Mouse (Mus musculus) bone marrow, adult 2 months (tissue): ENCODE data around the gene Kcnip3.

Experiments used
- CTCF ChIP-seq: fragments of 200-500 bp; IDR thresholded peaks from 2 replicates; pipeline ENCODE4 v1.5.1; 2011; ENCODE audit warnings: low read length, control low read depth; ENCODE audit not compliant: control insufficient read depth, insufficient read depth
- POLR2A ChIP-seq: fragments of 200-500 bp; IDR thresholded peaks from 2 replicates; pipeline ENCODE4 v1.6.1; 2011; ENCODE audit warnings: low read depth, mild to moderate bottlenecking, control low read depth, low read length, borderline replicate concordance; ENCODE audit not compliant: control insufficient read depth

GRCm38 (mm10) chr2:127470183-127470582, 51.7 kb downstream of the Kcnip3 start:
- TF ChIP-seq POLR2A (no peak), CTCF (no peak)
